Mouse (Mus musculus) large intestine, adult 2 months (tissue): Measurements from ENCODE around the gene Evi2b. TPM values are rescaled to one million over a fixed set of nuclear protein-coding genes. Genes with fewer than 3 reads are reported as not detected.

Source experiments
- DNase-seq: peaks from one replicate; pipeline ENCODE4 v3.0.0-alpha.2; 2012; ENCODE audit warnings: low read depth, low spot score
- WGBS: fragments of 180-500 bp; shearing (Covaris S2); methylation state at CpG from one replicate; pipeline ENCODE4 v1.1.7; 2018; 5-methylcytosine and 5-hydroxymethylcytosine counted together
- polyA plus RNA-seq: library from polyadenylated mRNA; depleted of rRNA; stranded (reverse); fragments of >200 nt; gene quantifications from 2 replicates; pipeline ENCODE4 v1.2.3, GENCODE M21; 2012; rRNA removed

Gene Evi2b
- polyA plus RNA-seq: 8.9 and 9.0 TPM in 2 replicates

- WGBS: 78% methylated on average over 10 of the region's 10 CpGs
- no peak for DNase-seq
Observed at GRCm38 (mm10) chr11:79523560-79524309, at the start of gene Evi2b. Gene Evi2b (minus strand): TSS chr11:79523762.

GRCm38 (mm10) chr11:79570319-79570718 lies 46.8 kb upstream of the Evi2b start:
- DNase-seq: no peak
- WGBS: 91% methylated on average over 2 of the region's 2 CpGs

GRCm38 (mm10) chr11:79568197-79568911 lies 44.8 kb upstream of the Evi2b start:
- 73% methylated on average over 11 of the region's 11 CpGs for WGBS
- no peak for DNase-seq

GRCm38 (mm10) chr11:79566947-79567346 lies 43.4 kb upstream of the Evi2b start:
- DNase-seq: no peak
- WGBS: 71% methylated on average over 1 of the region's 1 CpGs

GRCm38 (mm10) chr11:79563493-79563892 lies 39.9 kb upstream of the Evi2b start:
- WGBS: 91% methylated on average over 7 of the region's 7 CpGs
- no peak for DNase-seq

- DNase-seq: no peak
- 91% methylated on average over 4 of the region's 4 CpGs for WGBS
Observed at GRCm38 (mm10) chr11:79560536-79560935, 37.0 kb upstream of the Evi2b start.

GRCm38 (mm10) chr11:79552622-79553021 lies 29.1 kb upstream of the Evi2b start:
- WGBS: 58% methylated on average over 1 of the region's 1 CpGs
- no peak for DNase-seq

- no peak for DNase-seq
- WGBS: 97% methylated on average over 3 of the region's 3 CpGs
Observed at GRCm38 (mm10) chr11:79536293-79536692, 12.7 kb upstream of the Evi2b start.

GRCm38 (mm10) chr11:79535554-79535953 lies 12.0 kb upstream of the Evi2b start:
- WGBS: 83% methylated on average over 4 of the region's 4 CpGs
- DNase-seq: no peak

GRCm38 (mm10) chr11:79533950-79534690 lies 10.6 kb upstream of the Evi2b start:
- no peak for DNase-seq
- 68% methylated on average over 8 of the region's 8 CpGs for WGBS

- DNase-seq: no peak
Observed at GRCm38 (mm10) chr11:79533311-79533710, 9.7 kb upstream of the Evi2b start.

GRCm38 (mm10) chr11:79531485-79531884 lies 7.9 kb upstream of the Evi2b start:
- DNase-seq: no peak
- 95% methylated on average over 4 of the region's 4 CpGs for WGBS

More at GRCm38 (mm10) chr11:79533311-79533710, 9.7 kb upstream of the Evi2b start:
- WGBS: 89% methylated on average over 6 of the region's 6 CpGs

- WGBS: 86% methylated on average over 11 of the region's 11 CpGs
- no peak for DNase-seq
Observed at GRCm38 (mm10) chr11:79530774-79531173, 7.2 kb upstream of the Evi2b start.

- 82% methylated on average over 7 of the region's 7 CpGs for WGBS
- no peak for DNase-seq
Observed at GRCm38 (mm10) chr11:79530333-79530761, 6.8 kb upstream of the Evi2b start, which contains the start of the genes Evi2 and Evi2a. Gene Evi2 (minus strand): TSS chr11:79530589. Gene Evi2a (minus strand): TSS chr11:79530609.

GRCm38 (mm10) chr11:79529736-79530135 lies 6.2 kb upstream of the Evi2b start:
- no peak for DNase-seq
- 84% methylated on average over 2 of the region's 2 CpGs for WGBS

GRCm38 (mm10) chr11:79529226-79529625 lies 5.7 kb upstream of the Evi2b start:
- DNase-seq: no peak
- WGBS: 95% methylated on average over 6 of the region's 6 CpGs

GRCm38 (mm10) chr11:79528601-79529000 lies 5.0 kb upstream of the Evi2b start:
- DNase-seq: no peak
- WGBS: 88% methylated on average over 3 of the region's 3 CpGs

- WGBS: 79% methylated on average over 5 of the region's 5 CpGs
- DNase-seq: no peak
Observed at GRCm38 (mm10) chr11:79527739-79528384, 4.3 kb upstream of the Evi2b start.

GRCm38 (mm10) chr11:79527015-79527738 lies 3.6 kb upstream of the Evi2b start:
- 59% methylated on average over 15 of the region's 15 CpGs for WGBS

More at GRCm38 (mm10) chr11:79527015-79527738, 3.6 kb upstream of the Evi2b start:
- DNase-seq: no peak
